Mouse (Mus musculus): ENCODE measurements around the gene Acvr1. TPM values are rescaled to one million over a fixed set of nuclear protein-coding genes. Genes with fewer than 3 reads are reported as not detected.

The Acvr1 gene
- polyA plus RNA-seq, 1 experiment, result not detected

- TF ChIP-seq GATA1 (IDR thresholded peaks at IDR 0.05; ENCODE audit: low read length), result no peak
Observed at GRCm38 (mm10) chr2:58567866-58568719, 1.1 kb upstream of the Acvr1 start.

DNA sequence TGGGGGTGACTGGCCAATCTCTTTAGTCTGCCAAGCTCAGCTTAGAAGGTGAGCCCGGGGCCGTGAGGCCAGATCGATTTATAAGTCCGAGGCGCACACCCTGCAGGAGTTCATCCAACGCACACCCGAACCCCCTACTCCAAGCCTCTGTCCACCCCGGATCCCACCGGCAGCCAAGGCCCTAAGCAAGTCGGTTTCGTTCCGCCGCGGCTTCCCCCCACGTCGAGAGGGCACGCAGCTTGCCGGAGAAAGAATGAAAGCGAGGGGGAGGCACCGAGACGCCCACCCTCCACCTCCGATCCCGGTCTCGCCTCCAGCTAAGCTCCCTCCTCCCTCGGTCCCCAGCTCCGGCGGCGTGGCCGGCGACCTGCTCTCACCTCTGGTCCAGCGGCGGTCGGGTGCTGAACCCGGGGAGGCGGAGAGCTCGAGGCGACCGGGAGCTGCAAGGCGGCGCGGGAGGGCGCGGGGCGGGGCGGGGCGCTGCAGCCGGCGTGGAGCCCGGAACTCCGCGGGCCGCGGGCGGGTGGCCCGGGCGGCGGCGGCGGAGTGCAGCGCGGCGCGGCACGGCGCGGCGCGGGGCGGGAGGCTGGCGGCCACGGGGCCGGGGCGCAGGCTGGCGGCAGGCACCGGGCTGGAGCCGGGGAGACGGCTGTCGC is 419 bp downstream of the Acvr1 start:
- no peak for TF ChIP-seq GATA1 (IDR thresholded peaks at IDR 0.05; ENCODE audit: low read length)

DNA sequence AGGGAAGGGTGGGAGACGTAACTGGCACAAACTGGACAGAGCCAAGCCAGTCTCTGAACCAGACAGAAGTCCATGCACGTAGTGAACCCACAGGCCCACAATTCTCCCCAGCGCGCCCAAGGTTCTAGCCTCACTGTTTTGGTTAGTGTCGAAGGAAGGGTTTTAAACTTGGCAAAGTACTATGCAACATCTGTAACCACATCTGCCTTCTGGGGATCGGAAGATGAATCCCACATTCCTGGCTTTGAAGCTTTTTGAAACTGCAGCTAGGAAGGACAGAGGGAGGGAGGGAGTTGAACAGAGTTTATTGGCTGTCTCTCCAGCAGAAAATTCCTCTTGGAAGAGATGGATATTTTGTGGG is 928 bp downstream of the Acvr1 start:
- TF ChIP-seq GATA1 (IDR thresholded peaks at IDR 0.05; ENCODE audit: low read length), result no peak

GRCm38 (mm10) chr2:58565267-58565666 is 1.7 kb downstream of the Acvr1 start:
- no peak for TF ChIP-seq GATA1 (IDR thresholded peaks at IDR 0.05; ENCODE audit: low read length)

- no peak for TF ChIP-seq GATA1 (IDR thresholded peaks at IDR 0.05; ENCODE audit: low read length)
Observed at GRCm38 (mm10) chr2:58562137-58562536, 4.8 kb downstream of the Acvr1 start.

DNA sequence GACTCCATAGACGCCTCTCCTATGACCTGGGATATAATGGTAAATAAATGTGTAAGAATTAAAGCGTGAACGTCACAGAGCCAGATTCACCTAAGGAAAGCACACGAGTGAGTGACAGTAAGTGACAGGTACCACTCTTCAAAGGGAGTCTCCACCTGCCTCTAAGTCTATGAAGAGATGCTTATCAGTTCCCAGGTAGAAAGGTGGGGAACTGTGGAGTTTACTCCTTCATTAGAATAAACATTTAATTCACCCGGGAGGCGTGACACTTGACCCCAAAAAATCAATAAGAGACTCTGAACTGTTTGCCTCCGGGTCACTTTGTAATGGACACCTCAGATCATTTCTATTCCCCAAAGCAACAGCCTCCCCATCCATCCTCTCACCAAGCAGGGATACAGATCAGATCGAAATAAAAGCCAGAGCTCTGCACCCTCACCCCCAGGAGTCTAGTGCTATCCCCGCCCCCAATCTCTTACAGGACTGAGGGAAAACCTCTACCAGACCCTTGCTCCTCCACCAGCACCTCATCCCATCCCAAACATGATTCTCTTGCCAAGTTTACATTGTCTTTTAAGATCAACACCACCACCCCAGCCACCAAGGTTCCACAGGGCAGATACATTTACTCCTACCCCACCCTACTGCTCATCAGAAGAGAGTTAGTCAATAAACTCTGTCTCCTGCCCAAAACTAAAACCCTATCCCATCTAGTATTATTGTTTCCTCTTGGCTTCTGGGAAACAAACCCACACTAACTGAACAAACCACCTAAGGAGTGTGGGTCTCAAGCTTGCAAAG is 9.7 kb downstream of the Acvr1 start:
- TF ChIP-seq GATA1 (IDR thresholded peaks at IDR 0.05; ENCODE audit: low read length), result no peak

- no peak for TF ChIP-seq GATA1 (IDR thresholded peaks at IDR 0.05; ENCODE audit: low read length)
Observed at GRCm38 (mm10) chr2:58552296-58552695, 14.7 kb downstream of the Acvr1 start.

GRCm38 (mm10) chr2:58551866-58552265 is 15.1 kb downstream of the Acvr1 start:
- TF ChIP-seq GATA1 (IDR thresholded peaks at IDR 0.05; ENCODE audit: low read length), result no peak

- no peak for TF ChIP-seq GATA1 (IDR thresholded peaks at IDR 0.05; ENCODE audit: low read length)
Observed at GRCm38 (mm10) chr2:58550488-58550887, 16.5 kb downstream of the Acvr1 start.

- no peak for TF ChIP-seq GATA1 (IDR thresholded peaks at IDR 0.05; ENCODE audit: low read length)
Observed at GRCm38 (mm10) chr2:58549960-58550359, 17.0 kb downstream of the Acvr1 start.

DNA sequence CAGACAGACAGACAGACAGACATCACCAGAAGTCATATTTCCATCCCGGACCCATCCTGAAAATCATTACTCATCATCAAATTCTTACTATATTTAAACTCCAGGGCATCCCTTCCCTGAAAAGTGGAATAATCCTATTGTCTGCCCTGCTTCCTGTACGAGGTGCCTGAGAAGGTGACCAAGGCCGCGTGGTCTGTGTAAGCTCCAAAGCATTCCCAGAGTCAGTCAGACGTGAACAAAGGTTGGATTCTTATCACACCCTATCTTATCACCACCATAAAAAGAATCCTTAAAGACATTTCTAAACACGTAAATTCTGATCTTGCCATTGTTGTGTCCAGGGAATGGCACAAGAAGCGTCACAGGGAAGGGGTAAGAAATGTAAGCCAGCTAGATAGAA is 18.0 kb downstream of the Acvr1 start:
- no peak for TF ChIP-seq GATA1 (IDR thresholded peaks at IDR 0.05; ENCODE audit: low read length)

DNA sequence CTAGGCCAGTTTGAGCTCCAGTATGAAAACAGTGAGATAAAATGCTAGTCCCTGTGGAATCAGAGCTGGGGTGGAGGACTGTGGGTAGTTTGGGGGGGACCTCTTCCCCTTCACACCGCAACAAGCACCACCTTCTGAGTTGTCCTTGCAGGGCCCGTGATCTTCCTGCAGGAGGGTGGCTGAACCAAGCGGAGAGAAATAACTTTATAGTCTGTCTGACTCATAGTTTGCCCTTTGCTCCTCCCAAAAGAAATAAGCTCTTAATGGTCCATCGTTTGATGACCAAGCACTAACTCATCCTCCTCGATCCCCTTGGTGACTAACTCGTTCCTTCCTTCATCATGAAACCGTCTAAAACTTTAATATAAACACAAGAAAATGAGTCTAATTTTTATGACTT is 20.7 kb downstream of the Acvr1 start:
- TF ChIP-seq GATA1 (IDR thresholded peaks at IDR 0.05; ENCODE audit: low read length), result no peak

DNA sequence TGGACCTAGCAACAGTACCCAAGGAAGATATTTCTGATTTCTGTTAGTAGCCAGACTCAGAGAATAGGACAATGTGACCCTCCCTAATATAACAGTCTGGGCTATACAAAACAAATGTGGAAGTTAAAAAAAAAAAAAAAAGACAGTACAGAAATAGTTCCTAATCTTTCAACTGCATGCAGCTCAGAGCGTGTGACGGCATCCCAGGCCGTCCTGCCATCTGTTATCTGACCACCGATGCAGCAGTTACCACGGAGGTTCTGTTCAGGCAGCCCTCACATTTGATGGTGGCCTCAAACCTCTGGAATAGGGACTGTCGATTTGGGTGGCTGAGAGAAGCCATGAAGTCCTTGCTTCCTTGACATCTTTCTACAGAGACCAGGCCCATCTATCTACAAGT is 22.6 kb downstream of the Acvr1 start:
- TF ChIP-seq GATA1 (IDR thresholded peaks at IDR 0.05; ENCODE audit: low read length), result no peak

DNA sequence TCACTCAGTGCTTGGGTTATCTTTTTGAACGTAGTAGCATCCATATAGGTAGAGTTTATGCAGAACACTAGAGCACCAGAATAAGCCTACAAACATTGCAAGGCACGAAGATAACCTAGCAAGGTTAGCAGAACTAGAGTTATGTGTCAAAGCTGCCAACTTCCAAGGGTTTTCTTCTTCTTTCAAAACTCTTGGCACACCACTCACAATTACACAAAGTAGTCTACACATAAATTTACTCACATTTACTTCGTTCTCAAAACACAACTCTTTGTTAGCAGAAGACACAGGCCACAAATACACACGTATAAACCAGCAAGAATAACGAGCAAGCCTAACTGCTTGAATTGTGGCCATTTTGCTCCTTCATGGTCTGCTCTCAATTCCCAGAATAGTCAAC is 23.7 kb downstream of the Acvr1 start:
- no peak for TF ChIP-seq GATA1 (IDR thresholded peaks at IDR 0.05; ENCODE audit: low read length)

DNA sequence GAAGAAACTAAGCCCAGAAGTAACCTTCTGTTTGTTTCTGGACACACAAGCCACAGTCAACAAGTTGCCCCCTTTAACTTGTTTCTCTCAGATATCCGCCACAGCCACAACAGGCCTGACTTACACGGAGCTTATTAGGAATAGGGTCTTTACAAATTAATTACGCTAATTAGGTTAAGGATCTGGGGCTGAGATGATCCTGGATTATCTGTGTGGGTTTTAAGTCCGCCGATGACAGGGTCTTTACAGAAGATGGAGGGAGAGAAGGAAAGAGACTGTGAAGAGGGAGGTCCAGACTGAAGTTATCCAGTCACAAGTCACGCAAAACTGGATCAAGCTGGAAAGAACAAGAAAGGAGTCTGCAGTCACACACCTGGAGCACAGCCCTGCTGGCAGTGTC is 28.8 kb downstream of the Acvr1 start:
- no peak for TF ChIP-seq GATA1 (IDR thresholded peaks at IDR 0.05; ENCODE audit: low read length)

DNA sequence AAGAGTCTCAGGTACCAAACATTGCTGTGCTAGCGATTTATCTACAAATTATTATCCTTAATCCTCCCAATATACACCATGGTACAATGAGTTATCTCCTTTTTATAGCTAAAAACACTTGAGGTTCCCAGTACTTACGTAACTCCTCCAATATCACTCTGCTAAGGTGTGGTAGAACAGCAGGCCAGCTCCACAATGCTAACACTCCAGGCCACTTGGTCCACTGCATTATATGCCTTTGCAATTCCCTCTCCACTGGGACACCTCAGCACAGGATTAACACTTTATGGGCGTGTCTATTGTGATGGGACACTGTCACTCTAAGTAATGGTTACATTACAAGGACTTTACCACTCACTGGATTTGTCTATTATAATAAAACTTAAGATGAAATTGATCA is 30.2 kb downstream of the Acvr1 start:
- no peak for TF ChIP-seq GATA1 (IDR thresholded peaks at IDR 0.05; ENCODE audit: low read length)
